Comparison of ENCODE assay signal across 11 mouse cellular contexts in the genomic region with DNA sequence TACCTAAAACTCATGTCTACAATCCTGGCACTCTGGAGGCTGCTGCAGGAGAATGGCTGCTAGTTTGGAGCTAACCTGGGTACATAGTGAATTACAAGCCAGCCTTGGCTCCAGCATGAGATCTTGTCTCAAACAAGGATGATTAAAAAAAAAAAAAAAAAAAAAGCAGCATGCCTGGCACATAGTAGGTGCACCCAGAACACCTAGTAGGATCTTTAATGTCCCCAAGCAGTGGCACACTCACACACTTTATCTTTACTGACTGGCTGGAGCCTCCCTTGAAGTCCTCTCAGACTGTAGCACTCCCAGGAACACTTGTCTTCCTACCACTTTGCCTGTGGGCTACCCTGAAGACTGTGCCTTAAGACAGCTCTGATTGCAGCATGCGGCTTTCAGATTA. TPM values are rescaled to one million over a fixed set of nuclear protein-coding genes. Genes with fewer than 3 reads are reported as not detected.
"Had no signal": no experiment of that assay in that cellular context is flagged by ENCODE, and none has a peak within 500 bp of the region (broad histone marks: within the 10 kb centered on the region; RNA-seq: fewer than 3 reads in every experiment).

No protein-coding gene starts in this region.

- H3K36me3 ChIP-seq: kidney, embryonic 15.5 days; liver, embryonic 13.5 days; midbrain, embryonic 12.5 days; midbrain, embryonic 15.5 days; neural tube, embryonic 13.5 days had no signal

- H3K27me3 ChIP-seq: kidney, embryonic 15.5 days; liver, embryonic 13.5 days; midbrain, embryonic 15.5 days; neural tube, embryonic 13.5 days had no signal

- ATAC-seq: midbrain, embryonic 15.5 days had no signal

- H3K9ac ChIP-seq: kidney, embryonic 15.5 days; liver, embryonic 13.5 days; lung, embryonic 14.5 days; midbrain, embryonic 12.5 days; midbrain, embryonic 15.5 days; neural tube, embryonic 13.5 days had no signal

- H3K27ac ChIP-seq: liver, embryonic 13.5 days; macrophage; midbrain, embryonic 12.5 days; midbrain, embryonic 15.5 days had no signal

- H3K4me3 ChIP-seq: kidney, embryonic 15.5 days; liver, embryonic 13.5 days; midbrain, embryonic 12.5 days; midbrain, embryonic 15.5 days; neural tube, embryonic 13.5 days had no signal

- H3K4me2 ChIP-seq: kidney, embryonic 15.5 days; liver, embryonic 13.5 days; lung, embryonic 14.5 days; midbrain, embryonic 12.5 days; midbrain, embryonic 15.5 days; neural tube, embryonic 13.5 days had no signal

- H3K9me3 ChIP-seq: kidney, embryonic 15.5 days; liver, embryonic 13.5 days; midbrain, embryonic 12.5 days; midbrain, embryonic 15.5 days; neural tube, embryonic 13.5 days had no signal

- DNase-seq: liver, embryonic 13.5 days; lung, embryonic 14.5 days; retina, postnatal 1 day; right cerebral cortex, postnatal 25 days; thymus, adult 18-20 months; thymus, postnatal 36 days had no signal

RNA-seq across cellular contexts. Expression of gene Celsr1, which starts 46.8 kb away (rescaled TPM):
- polyA plus RNA-seq: macrophage had no signal
